In the genomic region with DNA sequence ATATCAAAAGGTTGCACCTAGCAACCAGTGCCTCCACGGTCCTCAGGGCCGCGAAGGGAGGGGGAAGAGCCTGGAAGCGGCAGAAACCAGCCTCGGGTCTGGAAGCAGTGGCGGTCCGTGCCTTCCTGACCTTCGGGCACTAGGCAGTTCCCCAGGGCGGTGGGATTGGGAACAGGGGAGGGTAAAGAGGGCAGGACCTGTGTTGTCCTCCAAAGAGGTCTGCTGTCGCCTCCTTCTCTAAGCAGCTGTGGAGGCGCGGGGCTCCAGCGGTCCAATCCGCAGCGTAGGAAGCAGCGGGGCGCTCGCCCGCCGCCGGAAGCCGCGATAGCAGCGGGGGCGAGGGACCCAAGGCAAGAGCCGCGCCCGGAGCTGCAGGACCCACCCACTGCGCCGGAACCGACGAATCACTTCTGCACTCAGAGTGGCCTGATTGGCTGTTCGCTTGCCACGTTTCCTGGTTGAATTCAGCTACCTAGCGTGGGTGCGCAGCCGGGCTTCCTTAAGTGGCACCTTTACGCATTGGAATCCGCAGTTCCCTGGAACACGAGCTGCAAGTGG, we compare ENCODE assay signal across 8 mouse cellular contexts. TPM values are rescaled to one million over a fixed set of nuclear protein-coding genes. Genes with fewer than 3 reads are reported as not detected.
DNase-seq lines count a peak whose midpoint lies in the region; ATAC-seq and TF ChIP-seq lines count a peak whose summit lies in the region.

TSS of gene Trim68 (minus strand) at position 384 of the 558 bp plus-strand sequence.

- H3K4me2 ChIP-seq in heart, embryonic 12.5 days: peak within 1 kb of the TSS; percentile 64
- peak within 1 kb of the TSS; percentile 71 for H3K4me2 ChIP-seq in kidney, postnatal 0 days (ENCODE audit: low read length)
- H3K4me2 ChIP-seq in liver, embryonic 11.5 days: peak within 1 kb of the TSS; percentile 80
- peak within 1 kb of the TSS; percentile 56 for H3K4me2 ChIP-seq in stomach, embryonic 14.5 days (replicated peaks; ENCODE audit: low read depth, low read length)

- H3K36me3 ChIP-seq in heart, embryonic 12.5 days: peaks cover 18% of the 10 kb centered on the region
- no peaks in the 10 kb centered on the region for H3K36me3 ChIP-seq in kidney, postnatal 0 days (ENCODE audit: insufficient read depth, low read length)
- no peaks in the 10 kb centered on the region for H3K36me3 ChIP-seq in liver, embryonic 11.5 days (ENCODE audit: control insufficient read depth, insufficient read depth, low read length)
- H3K36me3 ChIP-seq in stomach, embryonic 14.5 days (ENCODE audit: control insufficient read depth, insufficient read depth, low read length): no peaks in the 10 kb centered on the region

- no peaks in the 10 kb centered on the region for H3K9me3 ChIP-seq in heart, embryonic 12.5 days (replicated peaks)
- H3K9me3 ChIP-seq in kidney, postnatal 0 days (replicated peaks; ENCODE audit: low read length): no peaks in the 10 kb centered on the region
- H3K9me3 ChIP-seq in liver, embryonic 11.5 days (ENCODE audit: control insufficient read depth, low read length): no peaks in the 10 kb centered on the region
- H3K9me3 ChIP-seq in stomach, embryonic 14.5 days (ENCODE audit: control insufficient read depth, low read depth, low read length): no peaks in the 10 kb centered on the region

- TF ChIP-seq CTCF in kidney, postnatal 0 days (IDR thresholded peaks at IDR 0.05; ENCODE audit: low read depth): no peak

- H3K27ac ChIP-seq in heart, embryonic 12.5 days (ENCODE audit: poor library complexity, severe bottlenecking): peak within 1 kb of the TSS; percentile 89
- H3K27ac ChIP-seq in kidney, postnatal 0 days: 0 out of 2 replicates have a peak within 1 kb of the TSS, but pooled peaks have one; percentile 37
- no peak within 1 kb of the TSS for H3K27ac ChIP-seq in liver, embryonic 11.5 days (ENCODE audit: low read depth, low read length)
- peak within 1 kb of the TSS; percentile 82 for H3K27ac ChIP-seq in stomach, embryonic 14.5 days (ENCODE audit: low read length)

- WGBS in heart, embryonic 12.5 days: under 1% methylated on average over 39 of the region's 40 CpGs
- whole genome bisulfite sequencing in kidney, postnatal 0 days: under 1% methylated on average over 40 of the region's 40 CpGs
- under 1% methylated on average over 39 of the region's 40 CpGs for WGBS in liver, embryonic 11.5 days
- WGBS in stomach, embryonic 14.5 days: under 1% methylated on average over 40 of the region's 40 CpGs

- peak within 1 kb of the TSS; percentile 78 for H3K4me3 ChIP-seq in heart, embryonic 12.5 days
- peak within 1 kb of the TSS; percentile 56 for H3K4me3 ChIP-seq in kidney, postnatal 0 days (replicated peaks; ENCODE audit: low read depth, low read length)
- H3K4me3 ChIP-seq in liver, embryonic 11.5 days (ENCODE audit: low read depth, low read length): peak within 1 kb of the TSS; percentile 63
- H3K4me3 ChIP-seq in stomach, embryonic 14.5 days (ENCODE audit: low read depth, low read length): peak within 1 kb of the TSS; percentile 58

- ATAC-seq in erythroid progenitor cell, adult 5-6 weeks (replicated peaks; ENCODE audit: low FRiP score, poor library complexity, severe bottlenecking): 0 out of 2 replicates have a peak, but pooled peaks have one; percentile 59
- ATAC-seq in heart, embryonic 12.5 days (ENCODE audit: insufficient number of reproducible peaks, low FRiP score): peak; percentile 99
- peak; percentile 99 for ATAC-seq in kidney, postnatal 0 days (replicated peaks; ENCODE audit: low FRiP score, low read depth)
- ATAC-seq in liver, embryonic 11.5 days (replicated peaks; ENCODE audit: low FRiP score): peak; percentile 99
- ATAC-seq in stomach, embryonic 14.5 days (ENCODE audit: insufficient number of reproducible peaks, insufficient read depth, low FRiP score, low read depth): peak; percentile 100

- no peaks in the 10 kb centered on the region; the same call in 1 of the 2 replicates for H3K4me1 ChIP-seq in heart, embryonic 12.5 days (replicated peaks)
- H3K4me1 ChIP-seq in kidney, postnatal 0 days (replicated peaks; ENCODE audit: insufficient read depth, low read length): no peaks in the 10 kb centered on the region
- no peaks in the 10 kb centered on the region for H3K4me1 ChIP-seq in liver, embryonic 11.5 days (replicated peaks; ENCODE audit: control insufficient read depth, insufficient read depth, low read length)
- H3K4me1 ChIP-seq in stomach, embryonic 14.5 days (ENCODE audit: control insufficient read depth, insufficient read depth, low read length): no peaks in the 10 kb centered on the region

- peak; percentile 89 for DNase-seq in B cell, adult 2 months
- DNase-seq in brain, embryonic 18.5 days (ENCODE audit: low read depth, low spot score): peak; percentile 65
- DNase-seq in kidney, postnatal 0 days (ENCODE audit: low spot score): peak; percentile 95
- peak; percentile 82 for DNase-seq in liver, embryonic 11.5 days (ENCODE audit: low spot score)
- DNase-seq in naive thymus-derived CD4-positive, alpha-beta T cell, adult 2 months (ENCODE audit: low read depth): peak; percentile 93

- H3K27me3 ChIP-seq in heart, embryonic 12.5 days (replicated peaks): no peaks in the 10 kb centered on the region
- H3K27me3 ChIP-seq in kidney, postnatal 0 days (ENCODE audit: insufficient read depth, low read length): no peaks in the 10 kb centered on the region
- H3K27me3 ChIP-seq in liver, embryonic 11.5 days (replicated peaks; ENCODE audit: control insufficient read depth, insufficient read depth, low read length): no peaks in the 10 kb centered on the region
- H3K27me3 ChIP-seq in stomach, embryonic 14.5 days (ENCODE audit: control insufficient read depth, insufficient read depth, low read length): no peaks in the 10 kb centered on the region

- peak within 1 kb of the TSS; percentile 87 for H3K9ac ChIP-seq in heart, embryonic 12.5 days
- H3K9ac ChIP-seq in kidney, postnatal 0 days (ENCODE audit: low read depth, low read length): peak within 1 kb of the TSS; percentile 73
- H3K9ac ChIP-seq in liver, embryonic 11.5 days (ENCODE audit: low read depth, low read length): peak within 1 kb of the TSS; percentile 71
- peak within 1 kb of the TSS; percentile 65 for H3K9ac ChIP-seq in stomach, embryonic 14.5 days (replicated peaks; ENCODE audit: low read depth, low read length)

RNA-seq across cellular contexts. Expression of gene Trim68, which starts in this region (rescaled TPM):
- 9.6 TPM in 1 of 2 replicates, not detected in the other for total RNA-seq in erythroid progenitor cell, adult 5-6 weeks (2015; ENCODE audit: low replicate concordance)
- total RNA-seq in erythroid progenitor cell, adult 5-6 weeks (2017; ENCODE audit: low replicate concordance): 0.08 and 2.1 TPM in 2 replicates
- 14.1 and 14.7 TPM in 2 replicates for polyA plus RNA-seq in heart, embryonic 12.5 days (2016; fragmentation: Nextera tagmentation; extraction: Ambion mirVana)
- polyA plus RNA-seq in kidney, postnatal 0 days (2015; fragmentation: Nextera tagmentation; extraction: Ambion mirVana): 10.6 and 11.3 TPM in 2 replicates
- polyA plus RNA-seq in liver, embryonic 11.5 days (2014; fragmentation: Nextera tagmentation; extraction: Ambion mirVana): 5.1 and 6.8 TPM in 2 replicates
- 17.0 and 22.1 TPM in 2 replicates for polyA plus RNA-seq in stomach, embryonic 14.5 days (2014; fragmentation: Nextera tagmentation; extraction: Ambion mirVana)
